Mouse (Mus musculus): ENCODE data around the gene Megf11. TPM values are rescaled to one million over a fixed set of nuclear protein-coding genes. Genes with fewer than 3 reads are reported as not detected.

Gene Megf11
- polyA plus RNA-seq, 1 experiment from 2014 or later: 16.3 TPM

DNA sequence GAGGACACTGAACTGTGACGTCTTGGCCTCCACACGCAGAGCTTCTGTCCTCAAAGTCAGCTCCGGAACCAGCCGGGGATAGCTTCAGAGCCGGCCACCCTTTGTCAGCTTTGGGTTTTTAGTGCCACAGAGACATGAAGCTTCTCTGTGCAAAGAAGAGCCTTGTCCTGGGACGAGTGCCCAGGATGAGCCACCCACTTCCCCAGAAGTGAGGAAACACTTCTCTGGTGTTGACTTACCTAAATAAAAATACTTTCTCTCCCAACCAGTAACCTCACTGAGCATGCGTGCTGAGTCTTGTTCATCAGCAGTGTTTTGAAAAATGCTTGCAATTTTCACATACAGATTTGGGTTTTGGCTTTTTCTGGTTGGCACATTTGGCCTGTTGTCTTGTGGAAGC is 29.8 kb upstream of the Megf11 start:
- H3K9ac ChIP-seq: no peak overlapping the region
- no peaks in the 10 kb centered on the region for H3K36me3 ChIP-seq
- no peaks in the 10 kb centered on the region for H3K9me3 ChIP-seq
- no peak overlapping the region for H3K4me2 ChIP-seq
- no peaks in the 10 kb centered on the region for H3K27me3 ChIP-seq
- no peak overlapping the region for H3K27ac ChIP-seq (replicated peaks)
- no peak for ATAC-seq (ENCODE audit: low FRiP score, low read depth)
- no peaks in the 10 kb centered on the region for H3K4me1 ChIP-seq (replicated peaks)
- no peak overlapping the region for H3K4me3 ChIP-seq
- 89% methylated on average over 7 of the region's 7 CpGs for WGBS

GRCm38 (mm10) chr9:64361231-64361950 is 24.0 kb upstream of the Megf11 start:
- no peaks in the 10 kb centered on the region for H3K4me1 ChIP-seq (replicated peaks)
- H3K4me2 ChIP-seq: no peak overlapping the region
- no peak overlapping the region for H3K9ac ChIP-seq
- H3K27ac ChIP-seq (replicated peaks): no peak overlapping the region
- WGBS: 86% methylated on average over 9 of the region's 9 CpGs
- no peak for ATAC-seq (ENCODE audit: low FRiP score, low read depth)
- H3K36me3 ChIP-seq: no peaks in the 10 kb centered on the region
- no peaks in the 10 kb centered on the region for H3K27me3 ChIP-seq
- no peak overlapping the region for H3K4me3 ChIP-seq
- no peaks in the 10 kb centered on the region for H3K9me3 ChIP-seq

GRCm38 (mm10) chr9:64369871-64370270 is 15.6 kb upstream of the Megf11 start:
- no peak overlapping the region for H3K4me3 ChIP-seq
- H3K27ac ChIP-seq (replicated peaks): no peak overlapping the region
- H3K9ac ChIP-seq: no peak overlapping the region
- no peaks in the 10 kb centered on the region for H3K36me3 ChIP-seq
- H3K4me1 ChIP-seq (replicated peaks): peaks cover 11% of the 10 kb centered on the region; the same call in 1 of the 2 replicates
- no peak overlapping the region for H3K4me2 ChIP-seq
- 68% methylated on average over 7 of the region's 7 CpGs for WGBS
- no peaks in the 10 kb centered on the region for H3K27me3 ChIP-seq
- no peak for ATAC-seq (ENCODE audit: low FRiP score, low read depth)
- H3K9me3 ChIP-seq: no peaks in the 10 kb centered on the region

GRCm38 (mm10) chr9:64371305-64371819 is 14.1 kb upstream of the Megf11 start:
- H3K4me2 ChIP-seq: no peak overlapping the region
- H3K27ac ChIP-seq (replicated peaks): no peak overlapping the region
- 31% methylated on average over 11 of the region's 11 CpGs for WGBS
- H3K27me3 ChIP-seq: no peaks in the 10 kb centered on the region
- no peaks in the 10 kb centered on the region for H3K9me3 ChIP-seq
- no peak for ATAC-seq (ENCODE audit: low FRiP score, low read depth)
- H3K4me3 ChIP-seq: no peak overlapping the region
- H3K9ac ChIP-seq: no peak overlapping the region
- no peaks in the 10 kb centered on the region for H3K36me3 ChIP-seq
- H3K4me1 ChIP-seq (replicated peaks): peaks cover 11% of the 10 kb centered on the region; the same call in 1 of the 2 replicates

DNA sequence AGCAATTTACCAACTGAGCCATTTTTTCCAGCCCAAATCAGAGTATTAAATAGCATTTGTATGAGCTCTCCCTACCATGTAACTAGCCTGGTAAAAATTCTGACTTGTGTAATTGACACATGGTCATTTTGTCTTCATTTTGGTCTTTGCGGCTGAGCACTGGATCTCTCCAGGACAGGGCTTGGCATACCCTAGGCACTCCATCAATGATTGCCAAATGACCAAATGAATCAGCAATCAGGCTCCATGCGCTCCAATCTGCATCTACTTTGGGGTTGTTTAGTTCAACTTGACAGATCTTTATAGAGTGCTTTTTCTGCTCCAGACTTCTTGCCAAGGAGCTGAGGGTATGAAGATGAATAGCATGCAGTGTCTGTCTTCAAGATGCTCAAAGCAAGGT is 9.0 kb upstream of the Megf11 start:
- no peaks in the 10 kb centered on the region for H3K27me3 ChIP-seq
- no peak for ATAC-seq (ENCODE audit: low FRiP score, low read depth)
- no peak overlapping the region for H3K9ac ChIP-seq
- no peak overlapping the region for H3K4me2 ChIP-seq
- no peak overlapping the region for H3K27ac ChIP-seq (replicated peaks)
- no peaks in the 10 kb centered on the region for H3K36me3 ChIP-seq
- H3K4me1 ChIP-seq (replicated peaks): peaks cover 3% of the 10 kb centered on the region; the same call in 1 of the 2 replicates
- no peak overlapping the region for H3K4me3 ChIP-seq
- WGBS: 79% methylated on average over 2 of the region's 2 CpGs
- H3K9me3 ChIP-seq: no peaks in the 10 kb centered on the region

- Histone ChIP-seq H3K4me1 (replicated peaks) (peaks cover 23% of the 10 kb centered on the region), H3K36me3 (no peaks in the 10 kb centered on the region), H3K27ac (replicated peaks) (no peak overlapping the region), H3K4me2 (no peak overlapping the region), H3K9me3 (no peaks in the 10 kb centered on the region), H3K27me3 (peaks cover 23% of the 10 kb centered on the region), H3K4me3 (no peak overlapping the region), H3K9ac (no peak overlapping the region)
- WGBS: 47% methylated on average over 10 of the region's 10 CpGs
- ATAC-seq (ENCODE audit: low FRiP score, low read depth): no peak
Measured at GRCm38 (mm10) chr9:64383021-64383788, 2.2 kb upstream of the Megf11 start.

DNA sequence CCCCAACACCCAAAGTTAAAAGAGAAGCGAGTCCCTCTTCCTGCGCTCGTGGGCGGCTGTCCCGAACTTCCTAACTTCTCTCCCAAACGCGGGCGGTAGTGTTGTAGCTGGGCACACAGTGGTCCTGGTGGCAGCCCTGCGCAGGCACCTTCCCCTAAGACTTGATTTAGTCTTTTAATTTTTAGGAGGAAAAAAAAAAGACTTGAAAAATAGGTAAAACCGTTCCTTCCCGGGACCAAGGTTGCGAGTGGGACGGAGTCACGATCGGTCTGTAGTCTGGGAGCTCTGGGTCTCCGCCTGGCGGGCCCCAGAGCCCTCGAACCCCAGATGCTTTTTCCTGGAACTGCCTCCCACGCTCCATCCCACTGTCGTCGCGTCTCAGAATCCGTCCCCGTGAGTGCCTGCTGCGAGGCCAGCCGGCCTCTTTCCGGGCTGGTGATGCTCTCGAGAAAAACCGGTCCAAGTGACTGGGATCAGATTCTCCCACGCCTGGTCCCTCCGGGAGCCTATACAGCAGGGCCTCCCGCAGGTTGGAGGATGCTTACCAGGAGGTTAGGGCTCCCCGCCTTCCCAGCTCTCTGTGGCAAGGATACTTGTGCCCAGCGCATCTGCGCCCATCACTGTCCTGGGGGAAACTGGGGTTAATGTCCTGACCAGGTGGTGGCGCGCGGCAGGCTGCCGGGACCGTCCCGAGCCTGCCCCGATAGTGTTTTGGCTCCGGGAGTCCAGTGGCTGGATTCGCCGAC is 1.2 kb downstream of the Megf11 start:
- Histone ChIP-seq H3K27ac (replicated peaks) (no peak overlapping the region), H3K27me3 (peaks cover 23% of the 10 kb centered on the region), H3K4me1 (replicated peaks) (peaks cover 23% of the 10 kb centered on the region), H3K4me2 (peak overlapping the region; percentile 94), H3K9ac (peak overlapping the region; percentile 52), H3K4me3 (peak overlapping the region; percentile 56), H3K36me3 (no peaks in the 10 kb centered on the region), H3K9me3 (no peaks in the 10 kb centered on the region)
- ATAC-seq (ENCODE audit: low FRiP score, low read depth): peak; percentile 28; the same call in 1 of the 2 replicates
- under 1% methylated on average over 45 of the region's 45 CpGs for WGBS

GRCm38 (mm10) chr9:64389576-64390292 is 4.3 kb downstream of the Megf11 start:
- Histone ChIP-seq H3K36me3 (no peaks in the 10 kb centered on the region), H3K27me3 (peaks cover 15% of the 10 kb centered on the region), H3K4me3 (no peak overlapping the region), H3K9me3 (no peaks in the 10 kb centered on the region), H3K9ac (no peak overlapping the region), H3K4me2 (no peak overlapping the region), H3K27ac (replicated peaks) (no peak overlapping the region), H3K4me1 (replicated peaks) (peaks cover 23% of the 10 kb centered on the region)
- ATAC-seq (ENCODE audit: low FRiP score, low read depth): no peak
- 59% methylated on average over 7 of the region's 7 CpGs for WGBS

DNA sequence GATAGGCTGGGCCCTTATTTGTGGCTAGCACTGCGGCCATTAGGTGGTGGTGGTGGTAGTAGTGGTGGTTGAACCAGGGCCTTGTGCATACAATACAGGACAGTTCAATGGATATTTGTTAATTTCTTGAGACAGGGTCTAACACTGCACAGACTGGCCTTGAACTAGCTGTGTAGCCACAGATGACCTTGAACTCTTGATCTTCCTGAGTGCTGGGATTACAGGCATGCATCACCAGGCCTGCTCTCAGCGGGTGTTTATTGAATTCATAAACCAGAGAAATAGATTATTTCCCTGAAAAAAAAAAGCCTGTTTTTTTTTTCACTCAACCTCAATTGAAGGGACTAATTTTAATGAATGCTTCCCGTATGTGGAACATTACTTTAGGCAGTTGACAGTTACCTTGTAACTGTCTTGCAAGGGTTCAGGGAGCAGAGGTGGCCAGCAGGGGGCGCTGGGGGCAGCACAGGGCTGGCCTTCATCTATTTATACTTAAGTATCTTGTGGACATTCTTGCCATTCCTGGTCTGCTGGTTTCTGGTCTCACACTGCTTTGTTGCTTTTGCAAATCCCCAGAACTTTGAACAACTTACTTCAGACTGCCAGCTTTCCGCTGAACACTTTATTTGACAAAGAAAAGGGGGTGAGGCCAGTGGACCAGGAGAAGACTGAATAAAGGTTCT is 8.6 kb downstream of the Megf11 start:
- Histone ChIP-seq H3K27ac (replicated peaks) (no peak overlapping the region), H3K4me1 (replicated peaks) (peaks cover 20% of the 10 kb centered on the region), H3K4me2 (no peak overlapping the region), H3K27me3 (peaks cover 6% of the 10 kb centered on the region; the same call in 1 of the 2 replicates), H3K9me3 (no peaks in the 10 kb centered on the region), H3K9ac (no peak overlapping the region), H3K36me3 (no peaks in the 10 kb centered on the region), H3K4me3 (no peak overlapping the region)
- 46% methylated on average over 5 of the region's 5 CpGs for WGBS
- no peak for ATAC-seq (ENCODE audit: low FRiP score, low read depth)

- Histone ChIP-seq H3K9me3 (no peaks in the 10 kb centered on the region), H3K4me3 (no peak overlapping the region), H3K27ac (replicated peaks) (no peak overlapping the region), H3K27me3 (peaks cover 6% of the 10 kb centered on the region; the same call in 1 of the 2 replicates), H3K36me3 (no peaks in the 10 kb centered on the region), H3K4me2 (no peak overlapping the region), H3K9ac (no peak overlapping the region), H3K4me1 (replicated peaks) (peaks cover 26% of the 10 kb centered on the region)
- ATAC-seq (ENCODE audit: low FRiP score, low read depth): no peak
- 43% methylated on average over 7 of the region's 7 CpGs for WGBS
Measured at GRCm38 (mm10) chr9:64395238-64395920, 10.0 kb downstream of the Megf11 start.
